Mouse (Mus musculus): ENCODE data around the gene Gm37240. TPM values are rescaled to one million over a fixed set of nuclear protein-coding genes. Genes with fewer than 3 reads are reported as not detected.
A peak's percentile ranks its signal among the peaks of the same experiment; 100 is the strongest.

Gm37240 gene
- polyA plus RNA-seq, 1 experiment from 2014 or later: 1.1 TPM

- no peaks in the 10 kb centered on the region for H3K9me3 ChIP-seq
- no peak overlapping the region for H3K9ac ChIP-seq
- 80% methylated on average over 6 of the region's 6 CpGs for WGBS
- H3K4me3 ChIP-seq: no peak overlapping the region
- no peaks in the 10 kb centered on the region for H3K4me1 ChIP-seq
- H3K27me3 ChIP-seq (replicated peaks): no peaks in the 10 kb centered on the region
- H3K36me3 ChIP-seq: no peaks in the 10 kb centered on the region
- ATAC-seq (ENCODE audit: low FRiP score, low read depth): no peak
- H3K27ac ChIP-seq: no peak overlapping the region
- no peak overlapping the region for H3K4me2 ChIP-seq (replicated peaks)
Observed at GRCm38 (mm10) chr3:85057245-85057644, 830.1 kb downstream of the Gm37240 start.

GRCm38 (mm10) chr3:85053526-85053925, 833.8 kb downstream of the Gm37240 start:
- Histone ChIP-seq H3K4me3 (no peak overlapping the region), H3K9ac (no peak overlapping the region), H3K27ac (no peak overlapping the region), H3K27me3 (replicated peaks) (no peaks in the 10 kb centered on the region), H3K36me3 (no peaks in the 10 kb centered on the region), H3K4me2 (replicated peaks) (no peak overlapping the region), H3K4me1 (no peaks in the 10 kb centered on the region), H3K9me3 (no peaks in the 10 kb centered on the region)
- no peak for ATAC-seq (ENCODE audit: low FRiP score, low read depth)
- WGBS: 84% methylated on average over 4 of the region's 4 CpGs

GRCm38 (mm10) chr3:85052196-85052595, 835.1 kb downstream of the Gm37240 start:
- H3K4me2 ChIP-seq (replicated peaks): no peak overlapping the region
- 79% methylated on average over 1 of the region's 1 CpGs for WGBS
- no peak overlapping the region for H3K27ac ChIP-seq
- no peaks in the 10 kb centered on the region for H3K4me1 ChIP-seq
- no peak for ATAC-seq (ENCODE audit: low FRiP score, low read depth)
- H3K9me3 ChIP-seq: no peaks in the 10 kb centered on the region
- no peaks in the 10 kb centered on the region for H3K36me3 ChIP-seq
- no peak overlapping the region for H3K9ac ChIP-seq
- no peaks in the 10 kb centered on the region for H3K27me3 ChIP-seq (replicated peaks)
- H3K4me3 ChIP-seq: no peak overlapping the region

GRCm38 (mm10) chr3:85048569-85048968, 838.7 kb downstream of the Gm37240 start:
- no peak for ATAC-seq (ENCODE audit: low FRiP score, low read depth)
- Histone ChIP-seq H3K4me3 (no peak overlapping the region), H3K9me3 (no peaks in the 10 kb centered on the region), H3K4me1 (no peaks in the 10 kb centered on the region), H3K9ac (no peak overlapping the region), H3K36me3 (no peaks in the 10 kb centered on the region), H3K4me2 (replicated peaks) (no peak overlapping the region), H3K27ac (no peak overlapping the region), H3K27me3 (replicated peaks) (no peaks in the 10 kb centered on the region)
- WGBS: 92% methylated on average over 5 of the region's 5 CpGs

GRCm38 (mm10) chr3:85043679-85044218, 843.6 kb downstream of the Gm37240 start:
- WGBS: 96% methylated on average over 8 of the region's 8 CpGs
- no peak overlapping the region for H3K9ac ChIP-seq
- ATAC-seq (ENCODE audit: low FRiP score, low read depth): no peak
- H3K36me3 ChIP-seq: no peaks in the 10 kb centered on the region
- H3K27ac ChIP-seq: no peak overlapping the region
- no peak overlapping the region for H3K4me3 ChIP-seq
- no peaks in the 10 kb centered on the region for H3K9me3 ChIP-seq
- no peaks in the 10 kb centered on the region for H3K4me1 ChIP-seq
- no peaks in the 10 kb centered on the region for H3K27me3 ChIP-seq (replicated peaks)
- no peak overlapping the region for H3K4me2 ChIP-seq (replicated peaks)

GRCm38 (mm10) chr3:85042126-85042525, 845.2 kb downstream of the Gm37240 start:
- H3K9ac ChIP-seq: no peak overlapping the region
- H3K27ac ChIP-seq: no peak overlapping the region
- no peak for ATAC-seq (ENCODE audit: low FRiP score, low read depth)
- H3K27me3 ChIP-seq (replicated peaks): no peaks in the 10 kb centered on the region
- WGBS: 95% methylated on average over 4 of the region's 4 CpGs
- H3K4me3 ChIP-seq: no peak overlapping the region
- H3K4me1 ChIP-seq: no peaks in the 10 kb centered on the region
- H3K9me3 ChIP-seq: no peaks in the 10 kb centered on the region
- no peaks in the 10 kb centered on the region for H3K36me3 ChIP-seq
- H3K4me2 ChIP-seq (replicated peaks): no peak overlapping the region

- 92% methylated on average over 1 of the region's 1 CpGs for WGBS
- Histone ChIP-seq H3K4me3 (no peak overlapping the region), H3K27me3 (replicated peaks) (no peaks in the 10 kb centered on the region), H3K9me3 (no peaks in the 10 kb centered on the region), H3K9ac (no peak overlapping the region), H3K4me1 (0 out of 2 replicates have a peak, but pooled peaks cover 9% of the 10 kb centered on the region), H3K4me2 (replicated peaks) (no peak overlapping the region), H3K27ac (no peak overlapping the region), H3K36me3 (no peaks in the 10 kb centered on the region)
- no peak for ATAC-seq (ENCODE audit: low FRiP score, low read depth)
Observed at GRCm38 (mm10) chr3:85029141-85029540, 858.2 kb downstream of the Gm37240 start.

GRCm38 (mm10) chr3:85024817-85025705, 862.3 kb downstream of the Gm37240 start:
- Histone ChIP-seq H3K4me1 (0 out of 2 replicates have a peak, but pooled peaks cover 9% of the 10 kb centered on the region), H3K4me2 (replicated peaks) (no peak overlapping the region), H3K4me3 (no peak overlapping the region), H3K9me3 (no peaks in the 10 kb centered on the region), H3K27ac (no peak overlapping the region), H3K9ac (no peak overlapping the region), H3K27me3 (replicated peaks) (no peaks in the 10 kb centered on the region), H3K36me3 (no peaks in the 10 kb centered on the region)
- ATAC-seq (ENCODE audit: low FRiP score, low read depth): peak; percentile 33; the same call in 1 of the 2 replicates
- WGBS: 27% methylated on average over 6 of the region's 6 CpGs

- H3K4me3 ChIP-seq: no peak overlapping the region
- no peak overlapping the region for H3K9ac ChIP-seq
- no peak overlapping the region for H3K4me2 ChIP-seq (replicated peaks)
- ATAC-seq (ENCODE audit: low FRiP score, low read depth): no peak
- no peak overlapping the region for H3K27ac ChIP-seq
- H3K4me1 ChIP-seq: 0 out of 2 replicates have a peak, but pooled peaks cover 9% of the 10 kb centered on the region
- H3K9me3 ChIP-seq: no peaks in the 10 kb centered on the region
- no peaks in the 10 kb centered on the region for H3K27me3 ChIP-seq (replicated peaks)
- H3K36me3 ChIP-seq: no peaks in the 10 kb centered on the region
- 77% methylated on average over 2 of the region's 2 CpGs for WGBS
Observed at GRCm38 (mm10) chr3:85024237-85024636, 863.1 kb downstream of the Gm37240 start.

GRCm38 (mm10) chr3:85022800-85023199, 864.5 kb downstream of the Gm37240 start:
- no peak overlapping the region for H3K9ac ChIP-seq
- H3K4me2 ChIP-seq (replicated peaks): no peak overlapping the region
- 0 out of 2 replicates have a peak, but pooled peaks cover 9% of the 10 kb centered on the region for H3K4me1 ChIP-seq
- ATAC-seq (ENCODE audit: low FRiP score, low read depth): no peak
- no peaks in the 10 kb centered on the region for H3K36me3 ChIP-seq
- no peak overlapping the region for H3K4me3 ChIP-seq
- no peaks in the 10 kb centered on the region for H3K27me3 ChIP-seq (replicated peaks)
- H3K9me3 ChIP-seq: no peaks in the 10 kb centered on the region
- no peak overlapping the region for H3K27ac ChIP-seq
- WGBS: 84% methylated on average over 11 of the region's 11 CpGs

GRCm38 (mm10) chr3:85021816-85022215, 865.5 kb downstream of the Gm37240 start:
- Histone ChIP-seq H3K4me2 (replicated peaks) (no peak overlapping the region), H3K27ac (no peak overlapping the region), H3K4me1 (0 out of 2 replicates have a peak, but pooled peaks cover 9% of the 10 kb centered on the region), H3K9ac (no peak overlapping the region), H3K36me3 (no peaks in the 10 kb centered on the region), H3K9me3 (no peaks in the 10 kb centered on the region), H3K4me3 (no peak overlapping the region), H3K27me3 (replicated peaks) (no peaks in the 10 kb centered on the region)
- no peak for ATAC-seq (ENCODE audit: low FRiP score, low read depth)
- WGBS: 96% methylated on average over 6 of the region's 6 CpGs

GRCm38 (mm10) chr3:85020137-85020536, 867.2 kb downstream of the Gm37240 start:
- 0 out of 2 replicates have a peak, but pooled peaks cover 4% of the 10 kb centered on the region for H3K4me1 ChIP-seq
- no peak for ATAC-seq (ENCODE audit: low FRiP score, low read depth)
- H3K4me2 ChIP-seq (replicated peaks): no peak overlapping the region
- no peak overlapping the region for H3K9ac ChIP-seq
- H3K4me3 ChIP-seq: no peak overlapping the region
- H3K27ac ChIP-seq: no peak overlapping the region
- no peaks in the 10 kb centered on the region for H3K9me3 ChIP-seq
- no peaks in the 10 kb centered on the region for H3K36me3 ChIP-seq
- no peaks in the 10 kb centered on the region for H3K27me3 ChIP-seq (replicated peaks)

All from neural tube, embryonic 12.5 days (tissue).